Mouse (Mus musculus) embryonic fibroblast, embryonic 13.5 days (primary cell): Measurements from ENCODE around the gene Foxo4.

Experiments used
- CTCF ChIP-seq: IDR thresholded peaks from 2 replicates; pipeline ENCODE4 v1.5.1; 2011; ENCODE audit warnings: mild to moderate bottlenecking, control low read depth, low read length, moderate library complexity, borderline replicate concordance; ENCODE audit not compliant: insufficient read depth
- POLR2A ChIP-seq: IDR thresholded peaks from 2 replicates; pipeline ENCODE4 v1.6.1; 2011; ENCODE audit warnings: low read depth, mild to moderate bottlenecking, control low read depth, low read length, moderate library complexity

DNA sequence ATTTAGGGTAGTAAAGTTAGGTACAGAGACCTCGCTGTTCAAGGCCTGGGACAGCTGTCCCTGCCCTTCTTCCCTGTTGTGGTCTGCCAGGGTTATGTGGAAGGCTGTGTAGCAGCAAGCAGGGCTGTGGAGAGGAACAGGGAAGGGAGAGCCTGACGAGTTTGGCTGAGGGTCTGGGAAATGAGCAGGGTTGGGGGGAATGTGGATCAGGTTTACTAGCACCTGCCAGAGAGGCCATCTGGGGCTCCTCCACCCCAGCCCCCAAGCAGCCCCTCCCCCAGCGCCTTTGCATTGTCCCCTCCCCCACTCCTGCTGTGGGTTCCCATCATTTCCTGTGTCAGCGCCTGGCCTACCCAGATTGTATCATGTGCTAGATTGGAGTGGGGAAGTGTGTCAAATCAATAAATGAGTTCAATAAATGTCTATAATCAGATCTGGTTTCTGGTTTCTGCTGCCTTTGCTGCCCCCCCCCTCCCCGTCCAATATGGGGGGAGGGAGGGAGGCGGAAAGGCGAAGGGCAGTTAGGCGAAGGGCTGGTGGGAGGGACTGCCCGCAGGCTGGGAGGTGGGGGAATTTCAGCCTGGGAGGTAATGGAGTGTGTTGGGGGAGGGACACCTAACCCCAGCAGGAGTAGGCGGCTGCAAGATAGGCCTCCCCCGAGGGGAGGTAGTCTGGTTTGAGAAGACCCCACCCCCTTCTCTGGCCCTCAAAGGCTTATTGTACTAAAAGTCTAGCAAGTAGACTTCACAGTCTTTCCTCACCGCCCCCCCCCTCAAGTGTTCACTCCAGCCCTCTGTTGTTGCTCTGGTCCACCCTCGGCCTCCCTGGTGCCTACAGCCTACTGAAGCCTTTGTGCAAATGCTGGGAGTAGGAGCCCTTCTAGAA is 6.4 kb downstream of the Foxo4 start:
- TF ChIP-seq POLR2A (no peak), CTCF (no peak)
